Mouse (Mus musculus) ES-E14 (cell line): ENCODE results near the gene Scfd2. TPM values are rescaled to one million over a fixed set of nuclear protein-coding genes. Genes with fewer than 3 reads are reported as not detected.

Experiments
- DNase-seq: peaks from one replicate; pipeline ENCODE4 v3.0.0-alpha.2; 2013; ENCODE audit warnings: low read depth, low spot score
- H3K27ac ChIP-seq: 2 replicates; pipeline ENCODE4 v1.5.1; 2012; ENCODE audit warnings: low read depth, mild to moderate bottlenecking, low read length, moderate library complexity, mixed read lengths; ENCODE audit not compliant: poor library complexity, insufficient read depth, severe bottlenecking
- H3K36me3 ChIP-seq: 2 replicates; pipeline ENCODE4 v1.6.1; 2012; ENCODE audit warnings: mild to moderate bottlenecking, low read length, moderate library complexity, mixed read lengths; ENCODE audit not compliant: control insufficient read depth, poor library complexity, insufficient read depth, severe bottlenecking
- H3K4me1 ChIP-seq, 2 experiments: fragments of 150-350 bp in 1 of 2; sonication (generic) in 1 of 2; 2 replicates each; pipeline ENCODE4 v1.6.1; 2012; ENCODE audit warnings: low read length in 2 of 2, mild to moderate bottlenecking in 1 of 2, mixed read lengths in 1 of 2; ENCODE audit not compliant: control insufficient read depth in 2 of 2, insufficient read depth in 2 of 2, poor library complexity in 1 of 2
- H3K4me3 ChIP-seq, 2 experiments: fragments of 150-350 bp in 1 of 2; sonication (generic) in 1 of 2; 2 replicates each; pipeline ENCODE4 v1.5.1; 2012; ENCODE audit warnings: low read length in 2 of 2, low read depth in 1 of 2, mild to moderate bottlenecking in 1 of 2, mixed read lengths in 1 of 2; ENCODE audit not compliant: insufficient read depth in 1 of 2, poor library complexity in 1 of 2, severe bottlenecking in 1 of 2
- H3K9ac ChIP-seq: 2 replicates; pipeline ENCODE4 v1.6.1; 2012; ENCODE audit warnings: low read depth, mild to moderate bottlenecking, low read length, mixed read lengths; ENCODE audit not compliant: poor library complexity, insufficient read depth, severe bottlenecking
- H3K9me3 ChIP-seq: fragments of 150-350 bp; sonication (generic); 2 replicates; pipeline ENCODE4 v1.6.1; 2012; ENCODE audit warnings: low read depth, mild to moderate bottlenecking, low read length; ENCODE audit not compliant: control insufficient read depth, insufficient read depth
- CHD2 ChIP-seq: IDR thresholded peaks from 2 replicates; pipeline ENCODE4 v1.6.1; 2014; ENCODE audit warnings: mild to moderate bottlenecking, low read depth, low read length, inconsistent platforms
- HCFC1 ChIP-seq: IDR thresholded peaks from 2 replicates; pipeline ENCODE4 v1.6.1; 2012; ENCODE audit warnings: low read length, inconsistent platforms, borderline replicate concordance; ENCODE audit not compliant: insufficient read depth
- MAFK ChIP-seq: IDR thresholded peaks from 2 replicates; pipeline ENCODE4 v1.6.1; 2014; ENCODE audit warnings: mild to moderate bottlenecking, low read depth, low read length, inconsistent platforms; ENCODE audit not compliant: insufficient read depth
- ZC3H11A ChIP-seq: IDR thresholded peaks from 2 replicates; pipeline ENCODE4 v1.6.1; 2012; ENCODE audit warnings: low read depth, mild to moderate bottlenecking, inconsistent platforms, low read length, borderline replicate concordance
- ZNF384 ChIP-seq: IDR thresholded peaks from 2 replicates; pipeline ENCODE4 v1.6.1; 2012; ENCODE audit warnings: low read depth, low read length, inconsistent platforms
- in situ Hi-C, 2 experiments: fragments of 600-800 bp; cut with MboI; formaldehyde crosslinking; loops; one replicate each; pipeline ENCODE4 v1.15.1; 2025; ENCODE audit warnings: low sequenced_read_pairs in 2 of 2, inconsistent platforms in 1 of 2; ENCODE audit not compliant: unreplicated experiment in 2 of 2
- total RNA-seq: library from RNA; depleted of rRNA; stranded (reverse); fragments of 300-350 nt; gene quantifications from 2 replicates; pipeline ENCODE4 v1.2.3, GENCODE M21; 2012

Scfd2 gene
- total RNA-seq, 1 experiment: 25.8 TPM

DNA sequence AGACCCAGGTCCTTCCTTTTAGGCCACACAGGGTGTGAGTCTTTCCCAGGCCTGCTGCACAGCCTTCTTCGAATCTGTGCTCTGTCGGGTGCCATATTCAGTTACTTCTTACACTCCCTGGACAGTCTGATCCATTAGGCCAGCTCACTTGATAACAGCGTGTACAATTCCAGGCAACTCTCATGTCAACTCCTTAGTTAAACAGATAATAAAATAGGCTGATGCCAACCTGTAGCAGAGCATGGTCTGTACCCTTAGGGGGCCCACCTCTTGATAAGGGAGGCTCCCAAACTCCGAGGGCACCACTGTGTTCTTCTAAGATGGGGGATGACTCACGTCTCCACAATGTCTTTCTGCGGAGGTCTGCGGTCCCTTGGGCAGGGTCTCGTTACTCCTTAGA is 291.3 kb downstream of the Scfd2 start:
- Histone ChIP-seq H3K9me3 (no peaks in the 10 kb centered on the region), H3K9ac (no peak overlapping the region), H3K4me1 (no peaks in the 10 kb centered on the region), H3K4me3 (no peak overlapping the region), H3K36me3 (no peaks in the 10 kb centered on the region), H3K27ac (no peak overlapping the region)
- TF ChIP-seq MAFK (no peak), ZNF384 (no peak), ZC3H11A (no peak), CHD2 (no peak), HCFC1 (no peak)
- in situ Hi-C loops: no loop called here
- DNase-seq: no peak

DNA sequence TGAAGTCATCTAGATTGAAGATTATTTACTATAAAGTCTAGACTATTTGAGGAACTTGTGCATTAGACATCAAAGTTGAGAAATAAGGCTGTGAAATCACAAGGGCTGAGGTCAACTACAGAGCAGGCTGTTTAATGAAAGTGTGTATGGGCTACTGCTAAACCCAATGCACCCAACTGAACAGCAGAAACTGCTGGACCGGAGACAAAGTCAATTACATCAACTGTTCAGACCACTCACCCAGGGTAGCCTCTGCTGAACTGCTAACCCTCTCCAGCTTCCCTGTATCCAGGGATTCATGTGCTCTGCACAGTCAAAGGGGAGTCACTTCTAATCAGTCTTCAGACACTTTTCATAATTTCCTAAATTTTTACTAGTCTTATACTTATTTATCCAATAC is 292.2 kb downstream of the Scfd2 start:
- Histone ChIP-seq H3K4me3 (no peak overlapping the region), H3K4me1 (no peaks in the 10 kb centered on the region), H3K9me3 (no peaks in the 10 kb centered on the region), H3K36me3 (no peaks in the 10 kb centered on the region), H3K9ac (no peak overlapping the region), H3K27ac (no peak overlapping the region)
- in situ Hi-C loops: no loop called here
- TF ChIP-seq CHD2 (no peak), MAFK (no peak), HCFC1 (no peak), ZNF384 (no peak), ZC3H11A (no peak)
- no peak for DNase-seq

GRCm38 (mm10) chr5:74233808-74234207 is 297.8 kb downstream of the Scfd2 start:
- H3K36me3 ChIP-seq: no peaks in the 10 kb centered on the region
- no peaks in the 10 kb centered on the region for H3K4me1 ChIP-seq
- DNase-seq: no peak
- TF ChIP-seq ZNF384: no peak
- no peak for TF ChIP-seq HCFC1
- no peak for TF ChIP-seq CHD2
- TF ChIP-seq ZC3H11A: no peak
- no peak for TF ChIP-seq MAFK
- no peak overlapping the region for H3K27ac ChIP-seq
- no peaks in the 10 kb centered on the region for H3K9me3 ChIP-seq
- in situ Hi-C loops: no loop called here
- no peak overlapping the region for H3K4me3 ChIP-seq
- no peak overlapping the region for H3K9ac ChIP-seq

- no peak overlapping the region for H3K27ac ChIP-seq
- no peak for TF ChIP-seq HCFC1
- TF ChIP-seq MAFK: no peak
- no peak for TF ChIP-seq ZC3H11A
- no peak for TF ChIP-seq CHD2
- no peak for TF ChIP-seq ZNF384
- in situ Hi-C loops: no loop called here
Observed at GRCm38 (mm10) chr5:74230525-74230924, 301.0 kb downstream of the Scfd2 start.

GRCm38 (mm10) chr5:74229775-74230413 is 301.7 kb downstream of the Scfd2 start:
- in situ Hi-C loops: no loop called here
- no peak overlapping the region for H3K27ac ChIP-seq

More at GRCm38 (mm10) chr5:74230525-74230924, 301.0 kb downstream of the Scfd2 start:
- Histone ChIP-seq H3K9ac (no peak overlapping the region), H3K4me3 (no peak overlapping the region), H3K4me1 (no peaks in the 10 kb centered on the region), H3K9me3 (no peaks in the 10 kb centered on the region), H3K36me3 (no peaks in the 10 kb centered on the region)
- DNase-seq: no peak

More at GRCm38 (mm10) chr5:74229775-74230413, 301.7 kb downstream of the Scfd2 start:
- no peaks in the 10 kb centered on the region for H3K9me3 ChIP-seq
- TF ChIP-seq HCFC1: no peak
- no peak for TF ChIP-seq MAFK
- TF ChIP-seq CHD2: no peak
- no peak for TF ChIP-seq ZNF384
- TF ChIP-seq ZC3H11A: no peak
- H3K4me3 ChIP-seq: no peak overlapping the region
- H3K36me3 ChIP-seq: no peaks in the 10 kb centered on the region
- no peak for DNase-seq
- H3K4me1 ChIP-seq: no peaks in the 10 kb centered on the region
- H3K9ac ChIP-seq: no peak overlapping the region
